Mouse (Mus musculus): ENCODE measurements at regions not wholly inside any gene's neighbourhood (a gene's known extent, or its start where the extent isn't known, plus 50 kb on each side); places are given as distances from the start of the nearest gene placed in this dataset.

GRCm38 (mm10) chr3:35334546-35334945 is 419.4 kb upstream of the Atp11b start:
- H3K4me3 ChIP-seq (ENCODE audit: low read depth, low read length), result no peak overlapping the region
- no peak for ATAC-seq (ENCODE audit: low FRiP score)
- H3K9ac ChIP-seq (replicated peaks; ENCODE audit: low read length, poor library complexity, severe bottlenecking), result no peak overlapping the region
- DNase-seq (ENCODE audit: low spot score), result peak; percentile 39
- H3K27ac ChIP-seq (ENCODE audit: low read depth, low read length), result no peak overlapping the region
- no peaks in the 10 kb centered on the region for H3K27me3 ChIP-seq (ENCODE audit: insufficient read depth, low read length)
- no peaks in the 10 kb centered on the region for H3K4me1 ChIP-seq (ENCODE audit: insufficient read depth, low read length)
- no peak overlapping the region for H3K4me2 ChIP-seq (ENCODE audit: low read depth, low read length, poor library complexity, severe bottlenecking)
- no peaks in the 10 kb centered on the region for H3K36me3 ChIP-seq (ENCODE audit: insufficient read depth, low read length)
- TF ChIP-seq CTCF (IDR thresholded peaks at IDR 0.05), result peak; percentile 27; the same call in 1 of the 2 replicates
- WGBS, result 27% methylated on average over 3 of the region's 3 CpGs
- H3K9me3 ChIP-seq (ENCODE audit: low read length), result no peaks in the 10 kb centered on the region

- no peaks in the 10 kb centered on the region for H3K27me3 ChIP-seq (ENCODE audit: insufficient read depth, low read length)
- no peaks in the 10 kb centered on the region for H3K36me3 ChIP-seq (ENCODE audit: insufficient read depth, low read length)
- H3K9me3 ChIP-seq (ENCODE audit: low read length), result no peaks in the 10 kb centered on the region
- H3K9ac ChIP-seq (replicated peaks; ENCODE audit: low read length, poor library complexity, severe bottlenecking), result no peak overlapping the region
- ATAC-seq (ENCODE audit: low FRiP score) (no peak), DNase-seq (ENCODE audit: low spot score) (peak; percentile 57)
- no peak for TF ChIP-seq CTCF (IDR thresholded peaks at IDR 0.05)
- no peaks in the 10 kb centered on the region for H3K4me1 ChIP-seq (ENCODE audit: insufficient read depth, low read length)
- no peak overlapping the region for H3K4me2 ChIP-seq (ENCODE audit: low read depth, low read length, poor library complexity, severe bottlenecking)
- WGBS, result 53% methylated on average over 5 of the region's 5 CpGs
- no peak overlapping the region for H3K4me3 ChIP-seq (ENCODE audit: low read depth, low read length)
- H3K27ac ChIP-seq (ENCODE audit: low read depth, low read length), result no peak overlapping the region
These were observed 418.1 kb upstream of the Atp11b start for GRCm38 (mm10) chr3:35335837-35336236.

- H3K9ac ChIP-seq (replicated peaks; ENCODE audit: low read length, poor library complexity, severe bottlenecking), result peak overlapping the region; percentile 36; the same call in 1 of the 2 replicates
- WGBS, result 2% methylated on average over 10 of the region's 10 CpGs
These were observed 413.4 kb upstream of the Atp11b start for GRCm38 (mm10) chr3:35340525-35340924.

GRCm38 (mm10) chr3:35340935-35341800 is 412.7 kb upstream of the Atp11b start:
- 3% methylated on average over 22 of the region's 22 CpGs for WGBS
- DNase-seq (ENCODE audit: low spot score) (peak; percentile 91), ATAC-seq (ENCODE audit: low FRiP score) (peak; percentile 89)
- no peaks in the 10 kb centered on the region for H3K27me3 ChIP-seq (ENCODE audit: insufficient read depth, low read length)
- no peaks in the 10 kb centered on the region for H3K36me3 ChIP-seq (ENCODE audit: insufficient read depth, low read length)
- peak overlapping the region; percentile 83 for H3K4me2 ChIP-seq (ENCODE audit: low read depth, low read length, poor library complexity, severe bottlenecking)
- TF ChIP-seq CTCF (IDR thresholded peaks at IDR 0.05), result peak; percentile 36
- H3K27ac ChIP-seq (ENCODE audit: low read depth, low read length), result peak overlapping the region; percentile 65
- no peaks in the 10 kb centered on the region for H3K4me1 ChIP-seq (ENCODE audit: insufficient read depth, low read length)
- peak overlapping the region; percentile 36; the same call in 1 of the 2 replicates for H3K9ac ChIP-seq (replicated peaks; ENCODE audit: low read length, poor library complexity, severe bottlenecking)
- H3K9me3 ChIP-seq (ENCODE audit: low read length), result no peaks in the 10 kb centered on the region
- H3K4me3 ChIP-seq (ENCODE audit: low read depth, low read length), result peak overlapping the region; percentile 38

More at GRCm38 (mm10) chr3:35340525-35340924, 413.4 kb upstream of the Atp11b start:
- H3K4me1 ChIP-seq (ENCODE audit: insufficient read depth, low read length), result no peaks in the 10 kb centered on the region
- peak overlapping the region; percentile 38 for H3K4me3 ChIP-seq (ENCODE audit: low read depth, low read length)
- H3K9me3 ChIP-seq (ENCODE audit: low read length), result no peaks in the 10 kb centered on the region
- peak; percentile 39 for DNase-seq (ENCODE audit: low spot score)
- TF ChIP-seq CTCF (IDR thresholded peaks at IDR 0.05), result no peak
- H3K36me3 ChIP-seq (ENCODE audit: insufficient read depth, low read length), result no peaks in the 10 kb centered on the region
- ATAC-seq (ENCODE audit: low FRiP score), result peak; percentile 11; the same call in 1 of the 2 replicates
- H3K27ac ChIP-seq (ENCODE audit: low read depth, low read length), result peak overlapping the region; percentile 65
- H3K27me3 ChIP-seq (ENCODE audit: insufficient read depth, low read length), result no peaks in the 10 kb centered on the region
- H3K4me2 ChIP-seq (ENCODE audit: low read depth, low read length, poor library complexity, severe bottlenecking), result peak overlapping the region; percentile 83

GRCm38 (mm10) chr3:35341840-35342239 is 412.1 kb upstream of the Atp11b start:
- H3K27me3 ChIP-seq (ENCODE audit: insufficient read depth, low read length), result no peaks in the 10 kb centered on the region
- DNase-seq (ENCODE audit: low spot score) (no peak), ATAC-seq (ENCODE audit: low FRiP score) (no peak)
- 16% methylated on average over 9 of the region's 9 CpGs for WGBS
- peak overlapping the region; percentile 83; the same call in 1 of the 2 replicates for H3K4me2 ChIP-seq (ENCODE audit: low read depth, low read length, poor library complexity, severe bottlenecking)
- H3K4me1 ChIP-seq (ENCODE audit: insufficient read depth, low read length), result no peaks in the 10 kb centered on the region
- no peak overlapping the region for H3K9ac ChIP-seq (replicated peaks; ENCODE audit: low read length, poor library complexity, severe bottlenecking)
- no peaks in the 10 kb centered on the region for H3K36me3 ChIP-seq (ENCODE audit: insufficient read depth, low read length)
- H3K4me3 ChIP-seq (ENCODE audit: low read depth, low read length), result no peak overlapping the region
- no peaks in the 10 kb centered on the region for H3K9me3 ChIP-seq (ENCODE audit: low read length)
- 0 out of 2 replicates have a peak overlapping the region, but pooled peaks have one; percentile 19 for H3K27ac ChIP-seq (ENCODE audit: low read depth, low read length)
- no peak for TF ChIP-seq CTCF (IDR thresholded peaks at IDR 0.05)

- 0 out of 2 replicates have a peak overlapping the region, but pooled peaks have one; percentile 18 for H3K27ac ChIP-seq (ENCODE audit: low read depth, low read length)
- H3K4me1 ChIP-seq (ENCODE audit: insufficient read depth, low read length), result no peaks in the 10 kb centered on the region
- H3K9me3 ChIP-seq (ENCODE audit: low read length), result no peaks in the 10 kb centered on the region
- H3K27me3 ChIP-seq (ENCODE audit: insufficient read depth, low read length), result no peaks in the 10 kb centered on the region
- ATAC-seq (ENCODE audit: low FRiP score) (no peak), DNase-seq (ENCODE audit: low spot score) (peak; percentile 37)
- H3K4me2 ChIP-seq (ENCODE audit: low read depth, low read length, poor library complexity, severe bottlenecking), result no peak overlapping the region
- no peak overlapping the region for H3K4me3 ChIP-seq (ENCODE audit: low read depth, low read length)
- H3K36me3 ChIP-seq (ENCODE audit: insufficient read depth, low read length), result no peaks in the 10 kb centered on the region
- WGBS, result 65% methylated on average over 4 of the region's 4 CpGs
- TF ChIP-seq CTCF (IDR thresholded peaks at IDR 0.05), result no peak
- H3K9ac ChIP-seq (replicated peaks; ENCODE audit: low read length, poor library complexity, severe bottlenecking), result no peak overlapping the region
These were observed 411.3 kb upstream of the Atp11b start for GRCm38 (mm10) chr3:35342584-35342983.
